Mouse (Mus musculus) intestine, embryonic 16.5 days (tissue): Measurements from ENCODE around the gene Ubtd1. TPM values are rescaled to one million over a fixed set of nuclear protein-coding genes. Genes with fewer than 3 reads are reported as not detected.

Experiments
- ATAC-seq: fragments of 200-750 bp; cut with Nextera tagmentation; 2 replicates; pipeline ENCODE4 v1.8.0; 2017; ENCODE audit warnings: moderate TSS enrichment, moderate library complexity
- H3K27ac ChIP-seq: fragments of 300-500 bp; sonication (generic); 2 replicates; pipeline ENCODE4 v1.5.1; 2014; ENCODE audit warnings: mild to moderate bottlenecking, low read length
- H3K27me3 ChIP-seq: fragments of 300-500 bp; sonication (generic); replicated peaks from 2 replicates; pipeline ENCODE4 v1.6.1; 2014; ENCODE audit warnings: low read length, control low read depth, mixed read lengths; ENCODE audit not compliant: control insufficient read depth, insufficient read depth
- H3K36me3 ChIP-seq: fragments of 300-500 bp; sonication (generic); 2 replicates; pipeline ENCODE4 v1.6.1; 2014; ENCODE audit warnings: low read length, control low read depth; ENCODE audit not compliant: control insufficient read depth, insufficient read depth
- H3K4me1 ChIP-seq: fragments of 300-500 bp; sonication (generic); 2 replicates; pipeline ENCODE4 v1.6.1; 2014; ENCODE audit warnings: low read length, control low read depth, mixed read lengths; ENCODE audit not compliant: control insufficient read depth, insufficient read depth
- H3K4me2 ChIP-seq: fragments of 300-500 bp; sonication (generic); 2 replicates; pipeline ENCODE4 v1.6.1; 2014; ENCODE audit warnings: low read depth, low read length, control low read depth
- H3K4me3 ChIP-seq: fragments of 300-500 bp; sonication (generic); 2 replicates; pipeline ENCODE4 v1.5.1; 2014; ENCODE audit warnings: mild to moderate bottlenecking, low read length
- H3K9ac ChIP-seq: fragments of 300-500 bp; sonication (generic); 2 replicates; pipeline ENCODE4 v1.6.1; 2014; ENCODE audit warnings: low read depth, low read length
- H3K9me3 ChIP-seq: fragments of 300-500 bp; sonication (generic); 2 replicates; pipeline ENCODE4 v1.6.1; 2016; ENCODE audit warnings: low read length, control low read depth; ENCODE audit not compliant: control insufficient read depth
- WGBS: fragments of 180-500 bp; shearing (Covaris S2); extraction: QIAGEN DNeasy Blood & Tissue Kit; methylation state at CpG from one replicate; pipeline ENCODE4 v1.1.7; 2014; 5-methylcytosine and 5-hydroxymethylcytosine counted together
- polyA plus RNA-seq: library from polyadenylated mRNA; unstranded; fragments of >200 nt; fragmentation: Nextera tagmentation; extraction: Ambion mirVana; gene quantifications from 2 replicates; pipeline ENCODE4 v1.2.1, GENCODE M21; 2015

Ubtd1 gene
- polyA plus RNA-seq, 1 experiment from 2014 or later: 11.2 TPM

DNA sequence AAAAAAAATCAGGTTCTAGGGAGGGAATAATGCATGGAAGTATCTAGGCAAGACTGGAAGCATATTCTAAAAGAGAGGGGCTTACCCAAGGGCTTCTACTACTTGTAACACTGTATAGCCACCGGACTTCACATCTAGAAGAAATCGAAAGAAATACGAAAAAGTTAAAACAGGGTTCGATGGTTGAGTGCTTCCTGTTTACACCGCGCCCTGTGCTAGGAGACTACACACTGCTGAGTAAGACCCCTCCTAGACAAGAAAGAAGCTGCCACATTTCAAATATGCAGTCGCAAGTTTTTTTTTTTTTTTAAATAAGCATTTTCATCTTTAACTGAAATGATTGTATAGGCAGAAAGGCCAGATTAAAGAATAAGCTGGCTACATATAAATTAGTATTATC is 11.9 kb upstream of the Ubtd1 start:
- Histone ChIP-seq H3K4me3 (no peak overlapping the region), H3K9me3 (no peaks in the 10 kb centered on the region), H3K4me1 (peaks cover 9% of the 10 kb centered on the region; the same call in 1 of the 2 replicates), H3K27ac (no peak overlapping the region), H3K36me3 (peaks cover 8% of the 10 kb centered on the region), H3K4me2 (no peak overlapping the region), H3K27me3 (no peaks in the 10 kb centered on the region), H3K9ac (no peak overlapping the region)
- WGBS: 90% methylated on average over 7 of the region's 7 CpGs
- no peak for ATAC-seq

DNA sequence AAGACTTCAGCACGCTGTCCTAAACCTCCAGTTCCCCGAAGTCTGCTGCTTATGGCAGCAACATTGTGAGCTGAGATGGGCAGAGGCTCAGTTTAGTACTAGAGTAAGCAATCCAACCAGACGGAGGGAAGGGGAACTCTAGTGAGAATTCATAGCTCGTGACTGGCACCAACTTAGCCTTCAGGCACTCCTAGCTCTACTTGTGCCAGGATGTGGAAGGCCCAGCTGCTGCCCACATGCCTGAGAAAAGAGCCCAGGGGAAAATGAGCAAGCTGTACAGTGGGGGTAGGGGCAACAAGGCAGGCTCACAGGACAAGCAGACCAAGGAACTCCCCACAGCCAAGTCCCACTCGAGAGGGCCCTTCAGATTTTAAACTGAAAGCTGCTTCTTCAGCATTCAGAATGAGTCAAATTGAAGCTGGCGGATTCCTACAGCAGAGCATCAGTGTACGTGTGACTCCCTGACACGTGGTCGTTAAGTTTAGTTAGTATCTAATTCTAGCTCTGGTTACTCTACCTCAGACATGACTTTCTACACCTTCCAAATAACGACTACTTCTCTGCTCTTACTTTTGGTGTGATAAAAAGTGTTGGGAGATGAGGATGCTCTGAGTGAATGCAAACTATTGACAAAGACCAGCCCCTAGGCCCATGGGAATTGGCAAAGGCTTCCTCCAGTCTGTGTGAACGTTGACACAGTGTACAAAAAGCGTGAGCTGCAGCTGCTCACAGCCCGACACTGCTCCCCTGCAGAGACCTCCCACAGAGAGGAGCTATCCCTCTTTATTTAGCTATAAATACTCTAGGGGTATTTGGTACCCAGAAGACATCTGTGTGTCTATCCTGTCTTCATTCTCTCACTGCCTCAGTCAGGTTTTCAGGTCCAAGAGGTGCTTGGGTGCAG is 7.4 kb upstream of the Ubtd1 start:
- Histone ChIP-seq H3K9ac (no peak overlapping the region), H3K27ac (peak overlapping the region; percentile 21; the same call in 1 of the 2 replicates), H3K4me3 (no peak overlapping the region), H3K4me1 (peaks cover 10% of the 10 kb centered on the region; the same call in 1 of the 2 replicates), H3K4me2 (no peak overlapping the region), H3K9me3 (no peaks in the 10 kb centered on the region), H3K27me3 (no peaks in the 10 kb centered on the region), H3K36me3 (no peaks in the 10 kb centered on the region)
- ATAC-seq: peak; percentile 52; the same call in 1 of the 2 replicates
- 59% methylated on average over 13 of the region's 13 CpGs for WGBS

GRCm38 (mm10) chr19:41980422-41980818 is 1.1 kb upstream of the Ubtd1 start:
- Histone ChIP-seq H3K36me3 (no peaks in the 10 kb centered on the region), H3K27me3 (no peaks in the 10 kb centered on the region), H3K9me3 (no peaks in the 10 kb centered on the region), H3K27ac (peak overlapping the region; percentile 93), H3K4me1 (peaks cover 5% of the 10 kb centered on the region; the same call in 1 of the 2 replicates), H3K9ac (peak overlapping the region; percentile 85), H3K4me2 (peak overlapping the region; percentile 77), H3K4me3 (peak overlapping the region; percentile 92)
- 1% methylated on average over 16 of the region's 16 CpGs for WGBS
- peak; percentile 5; the same call in 1 of the 2 replicates for ATAC-seq

DNA sequence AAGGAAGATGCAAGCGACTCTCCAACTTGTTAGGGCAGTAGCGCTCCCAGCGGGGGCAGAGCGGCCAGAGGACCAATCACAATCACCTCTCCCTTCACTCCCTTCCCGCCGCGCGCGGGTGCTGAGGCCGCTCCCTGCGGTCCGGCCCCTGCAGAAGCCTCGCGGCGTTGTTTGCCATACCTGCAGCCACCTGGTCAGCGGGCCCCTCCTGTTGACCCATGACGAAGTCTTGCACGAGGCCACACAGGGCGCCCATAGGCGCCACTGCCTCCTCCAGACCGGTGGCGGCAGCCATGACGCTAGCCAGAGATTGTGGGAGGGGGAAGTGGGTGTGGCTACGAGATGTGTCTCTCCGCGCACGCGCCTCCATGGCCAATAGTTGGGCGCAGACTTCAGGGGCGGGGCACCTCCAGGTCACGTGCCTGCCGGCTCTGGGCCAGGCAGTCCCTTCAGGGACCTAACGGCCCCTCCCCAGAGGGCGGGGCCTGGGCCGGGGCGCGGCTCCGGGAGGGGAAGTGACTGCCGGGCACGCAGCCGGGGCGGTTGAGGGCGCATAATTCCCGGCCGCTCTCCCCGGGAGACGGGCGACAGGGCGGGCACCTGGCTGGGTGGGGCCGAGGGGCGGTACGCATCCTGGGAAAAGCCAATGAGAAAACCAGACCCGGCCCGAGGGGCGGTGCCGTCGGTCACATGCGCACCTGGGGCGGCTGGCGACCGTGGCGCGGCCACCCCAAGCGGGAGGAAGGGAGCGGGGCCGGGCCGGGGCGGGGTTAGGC is 556 bp upstream of the Ubtd1 start, which contains the start of gene Mms19:
Mms19 (minus strand) TSS at position 339 of the 776 bp plus-strand sequence.
- no peaks in the 10 kb centered on the region for H3K36me3 ChIP-seq
- H3K4me1 ChIP-seq: peaks cover 5% of the 10 kb centered on the region; the same call in 1 of the 2 replicates
- H3K27me3 ChIP-seq: no peaks in the 10 kb centered on the region
- no peaks in the 10 kb centered on the region for H3K9me3 ChIP-seq
- peak within 1 kb of the TSS; percentile 93 for H3K27ac ChIP-seq
- H3K4me3 ChIP-seq: peak within 1 kb of the TSS; percentile 92
- H3K4me2 ChIP-seq: peak within 1 kb of the TSS; percentile 88
- under 1% methylated on average over 66 of the region's 68 CpGs for WGBS
- H3K9ac ChIP-seq: peak within 1 kb of the TSS; percentile 85
- peak; percentile 97 for ATAC-seq

DNA sequence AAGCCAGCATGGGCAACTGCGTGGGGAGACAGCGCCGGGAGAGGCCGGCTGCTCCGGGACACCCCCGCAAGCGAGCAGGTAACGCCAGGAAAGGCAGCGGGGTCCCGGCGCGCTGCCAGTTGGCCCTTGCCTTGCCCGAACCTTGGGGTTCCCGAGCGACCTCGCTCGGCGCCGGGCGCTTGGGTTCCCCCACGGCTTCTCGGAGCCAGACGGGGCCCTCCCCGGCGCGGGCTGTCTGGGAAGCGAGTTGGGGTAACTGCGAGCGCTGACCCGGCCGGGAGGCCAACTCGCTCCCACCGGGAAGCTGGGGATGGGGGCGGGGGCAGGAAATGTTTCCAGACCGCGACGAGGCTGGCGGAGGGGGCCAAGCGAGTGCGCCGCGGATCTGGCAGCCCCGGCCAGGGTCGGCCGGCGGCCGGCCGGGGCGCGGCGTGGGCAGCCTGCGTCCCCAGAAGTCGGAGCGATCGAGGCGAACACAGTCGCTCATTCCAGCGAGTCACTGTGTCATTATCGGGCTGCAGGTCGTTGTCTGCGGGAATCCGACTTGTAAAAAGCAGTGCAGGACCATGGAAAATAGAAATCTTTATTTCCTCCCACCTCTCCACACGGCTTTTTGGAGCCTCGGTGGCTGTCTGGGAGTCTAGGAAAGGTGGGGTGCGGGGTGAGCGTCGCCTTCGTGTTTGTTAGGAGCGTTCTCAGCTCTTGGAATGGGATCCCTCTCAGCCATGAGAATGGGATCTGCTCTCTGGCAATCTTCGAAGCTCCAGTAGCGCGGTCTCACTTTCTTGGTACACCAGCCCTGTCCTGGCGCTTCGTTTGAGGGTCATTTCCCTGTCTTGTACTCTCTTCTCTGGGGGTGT is 598 bp downstream of the Ubtd1 start:
- Histone ChIP-seq H3K36me3 (no peaks in the 10 kb centered on the region), H3K27me3 (no peaks in the 10 kb centered on the region), H3K4me1 (peaks cover 5% of the 10 kb centered on the region; the same call in 1 of the 2 replicates), H3K4me2 (peak overlapping the region; percentile 88), H3K4me3 (peak overlapping the region; percentile 92), H3K9ac (peak overlapping the region; percentile 84), H3K27ac (peak overlapping the region; percentile 93), H3K9me3 (no peaks in the 10 kb centered on the region)
- under 1% methylated on average over 74 of the region's 74 CpGs for WGBS
- ATAC-seq: no peak

DNA sequence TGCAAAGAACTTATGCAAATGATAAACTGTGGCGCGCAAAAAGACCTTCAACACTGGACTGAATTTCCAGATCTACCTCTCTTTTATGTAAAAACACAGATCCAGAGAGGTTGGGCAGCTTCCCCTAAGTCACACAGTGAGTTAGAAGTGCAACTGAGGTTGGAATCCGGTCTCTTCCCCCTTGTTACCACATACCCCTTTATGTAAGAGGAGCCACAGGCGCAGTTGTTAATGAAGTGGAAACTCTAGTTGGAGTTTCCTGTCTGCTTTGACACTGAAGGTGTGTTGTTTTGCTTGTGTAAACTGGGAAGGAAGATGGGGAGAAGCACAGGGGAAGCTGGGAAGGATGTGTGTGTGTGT is 1.2 kb downstream of the Ubtd1 start:
- no peaks in the 10 kb centered on the region for H3K9me3 ChIP-seq
- no peak for ATAC-seq
- H3K27me3 ChIP-seq: no peaks in the 10 kb centered on the region
- H3K27ac ChIP-seq: no peak overlapping the region; the same call in 1 of the 2 replicates
- H3K36me3 ChIP-seq: no peaks in the 10 kb centered on the region
- peak overlapping the region; percentile 92 for H3K4me3 ChIP-seq
- H3K4me2 ChIP-seq: peak overlapping the region; percentile 88
- peaks cover 5% of the 10 kb centered on the region; the same call in 1 of the 2 replicates for H3K4me1 ChIP-seq
- WGBS: 12% methylated on average over 4 of the region's 4 CpGs
- H3K9ac ChIP-seq: peak overlapping the region; percentile 84

GRCm38 (mm10) chr19:41985994-41986393 is 4.4 kb downstream of the Ubtd1 start:
- H3K27me3 ChIP-seq: no peaks in the 10 kb centered on the region
- H3K4me3 ChIP-seq: no peak overlapping the region
- H3K9me3 ChIP-seq: no peaks in the 10 kb centered on the region
- 93% methylated on average over 5 of the region's 5 CpGs for WGBS
- H3K4me1 ChIP-seq: 0 out of 2 replicates have a peak, but pooled peaks cover 3% of the 10 kb centered on the region
- ATAC-seq: no peak
- H3K4me2 ChIP-seq: no peak overlapping the region
- no peaks in the 10 kb centered on the region for H3K36me3 ChIP-seq
- H3K9ac ChIP-seq: no peak overlapping the region
- no peak overlapping the region for H3K27ac ChIP-seq

- Histone ChIP-seq H3K27ac (no peak overlapping the region), H3K9ac (no peak overlapping the region), H3K4me1 (peaks cover 4% of the 10 kb centered on the region; the same call in 1 of the 2 replicates), H3K27me3 (no peaks in the 10 kb centered on the region), H3K36me3 (no peaks in the 10 kb centered on the region), H3K4me3 (no peak overlapping the region), H3K4me2 (no peak overlapping the region), H3K9me3 (no peaks in the 10 kb centered on the region)
- WGBS: 77% methylated on average over 4 of the region's 4 CpGs
- ATAC-seq: no peak
Measured at GRCm38 (mm10) chr19:41987206-41987605, 5.6 kb downstream of the Ubtd1 start.
